Mouse (Mus musculus) hindbrain, embryonic 13.5 days (tissue): ENCODE data around the gene B430305J03Rik. TPM values are rescaled to one million over a fixed set of nuclear protein-coding genes. Genes with fewer than 3 reads are reported as not detected.

ENCODE experiments used
- ATAC-seq: fragments of 200-750 bp; cut with Nextera tagmentation; 2 replicates; pipeline ENCODE4 v1.8.0; 2017; ENCODE audit warnings: moderate TSS enrichment; ENCODE audit not compliant: low FRiP score
- H3K27ac ChIP-seq: fragments of 300-500 bp; sonication (generic); 2 replicates; pipeline ENCODE4 v1.5.1; 2015; ENCODE audit warnings: inconsistent platforms, mild to moderate bottlenecking, moderate library complexity
- H3K27me3 ChIP-seq: fragments of 300-500 bp; sonication (generic); 2 replicates; pipeline ENCODE4 v1.6.1; 2015; ENCODE audit warnings: mild to moderate bottlenecking, inconsistent platforms
- H3K36me3 ChIP-seq: fragments of 300-500 bp; sonication (generic); 2 replicates; pipeline ENCODE4 v1.6.1; 2015; ENCODE audit warnings: mild to moderate bottlenecking, inconsistent platforms
- H3K4me1 ChIP-seq: fragments of 300-500 bp; sonication (generic); replicated peaks from 2 replicates; pipeline ENCODE4 v1.6.1; 2015; ENCODE audit warnings: inconsistent platforms
- H3K4me2 ChIP-seq: fragments of 300-500 bp; sonication (generic); 2 replicates; pipeline ENCODE4 v1.6.1; 2015; ENCODE audit warnings: inconsistent platforms, mild to moderate bottlenecking, moderate library complexity
- H3K4me3 ChIP-seq: fragments of 300-500 bp; sonication (generic); 2 replicates; pipeline ENCODE4 v1.5.1; 2015; ENCODE audit warnings: mild to moderate bottlenecking, inconsistent platforms
- H3K9ac ChIP-seq: fragments of 300-500 bp; sonication (generic); 2 replicates; pipeline ENCODE4 v1.6.1; 2015; ENCODE audit warnings: mild to moderate bottlenecking, inconsistent platforms
- H3K9me3 ChIP-seq: fragments of 300-500 bp; sonication (generic); 2 replicates; pipeline ENCODE4 v1.6.1; 2016; ENCODE audit warnings: inconsistent platforms
- WGBS: fragments of 180-500 bp; shearing (Covaris S2); methylation state at CpG from one replicate; pipeline ENCODE4 v1.1.7; 2015; 5-methylcytosine and 5-hydroxymethylcytosine counted together
- polyA plus RNA-seq: library from polyadenylated mRNA; unstranded; fragments of >200 nt; fragmentation: Nextera tagmentation; extraction: Ambion mirVana; gene quantifications from 2 replicates; pipeline ENCODE4 v1.2.1, GENCODE M21; 2015

Gene B430305J03Rik
- polyA plus RNA-seq, 1 experiment from 2014 or later: not detected

GRCm38 (mm10) chr3:61344031-61344430 lies 21.7 kb downstream of the B430305J03Rik start:
- H3K4me3 ChIP-seq: no peak overlapping the region
- 0 out of 2 replicates have a peak, but pooled peaks cover 4% of the 10 kb centered on the region for H3K4me1 ChIP-seq
- no peaks in the 10 kb centered on the region for H3K9me3 ChIP-seq
- WGBS: 85% methylated on average over 7 of the region's 7 CpGs
- no peak overlapping the region for H3K9ac ChIP-seq
- H3K4me2 ChIP-seq: no peak overlapping the region
- H3K36me3 ChIP-seq: no peaks in the 10 kb centered on the region
- no peak overlapping the region for H3K27ac ChIP-seq
- no peaks in the 10 kb centered on the region for H3K27me3 ChIP-seq
- ATAC-seq: no peak

GRCm38 (mm10) chr3:61340321-61340720 lies 25.4 kb downstream of the B430305J03Rik start:
- Histone ChIP-seq H3K4me3 (no peak overlapping the region), H3K9me3 (no peaks in the 10 kb centered on the region), H3K27me3 (no peaks in the 10 kb centered on the region), H3K4me1 (0 out of 2 replicates have a peak, but pooled peaks cover 4% of the 10 kb centered on the region), H3K9ac (no peak overlapping the region), H3K4me2 (no peak overlapping the region), H3K27ac (no peak overlapping the region), H3K36me3 (no peaks in the 10 kb centered on the region)
- 53% methylated on average over 5 of the region's 5 CpGs for WGBS
- ATAC-seq: peak; percentile 65; the same call in 1 of the 2 replicates

- Histone ChIP-seq H3K27ac (no peak overlapping the region), H3K9me3 (no peaks in the 10 kb centered on the region), H3K4me1 (0 out of 2 replicates have a peak, but pooled peaks cover 4% of the 10 kb centered on the region), H3K4me2 (no peak overlapping the region), H3K36me3 (no peaks in the 10 kb centered on the region), H3K9ac (no peak overlapping the region), H3K27me3 (no peaks in the 10 kb centered on the region), H3K4me3 (no peak overlapping the region)
- ATAC-seq: no peak
- WGBS: 86% methylated on average over 3 of the region's 3 CpGs
These were observed 28.5 kb downstream of the B430305J03Rik start for GRCm38 (mm10) chr3:61337230-61337629.

GRCm38 (mm10) chr3:61336205-61336604 lies 29.5 kb downstream of the B430305J03Rik start:
- Histone ChIP-seq H3K4me2 (no peak overlapping the region), H3K27ac (no peak overlapping the region), H3K27me3 (no peaks in the 10 kb centered on the region), H3K4me1 (0 out of 2 replicates have a peak, but pooled peaks cover 4% of the 10 kb centered on the region), H3K4me3 (no peak overlapping the region), H3K9me3 (no peaks in the 10 kb centered on the region), H3K9ac (no peak overlapping the region), H3K36me3 (no peaks in the 10 kb centered on the region)
- no peak for ATAC-seq
- WGBS: 68% methylated on average over 2 of the region's 2 CpGs

- ATAC-seq: no peak
- Histone ChIP-seq H3K4me2 (no peak overlapping the region), H3K27me3 (no peaks in the 10 kb centered on the region), H3K9ac (no peak overlapping the region), H3K36me3 (no peaks in the 10 kb centered on the region), H3K4me3 (no peak overlapping the region), H3K4me1 (0 out of 2 replicates have a peak, but pooled peaks cover 4% of the 10 kb centered on the region), H3K27ac (no peak overlapping the region), H3K9me3 (no peaks in the 10 kb centered on the region)
- WGBS: 83% methylated on average over 6 of the region's 6 CpGs
These were observed 44.1 kb downstream of the B430305J03Rik start for GRCm38 (mm10) chr3:61321632-61322031.

GRCm38 (mm10) chr3:61320031-61320430 lies 45.7 kb downstream of the B430305J03Rik start:
- ATAC-seq: no peak
- H3K27me3 ChIP-seq: no peaks in the 10 kb centered on the region
- WGBS: 76% methylated on average over 2 of the region's 2 CpGs
- 0 out of 2 replicates have a peak, but pooled peaks cover 4% of the 10 kb centered on the region for H3K4me1 ChIP-seq
- H3K9me3 ChIP-seq: no peaks in the 10 kb centered on the region
- H3K27ac ChIP-seq: no peak overlapping the region
- no peak overlapping the region for H3K9ac ChIP-seq
- no peak overlapping the region for H3K4me2 ChIP-seq
- no peak overlapping the region for H3K4me3 ChIP-seq
- H3K36me3 ChIP-seq: no peaks in the 10 kb centered on the region

GRCm38 (mm10) chr3:61315002-61315401 lies 50.7 kb downstream of the B430305J03Rik start:
- Histone ChIP-seq H3K36me3 (no peaks in the 10 kb centered on the region), H3K4me3 (no peak overlapping the region), H3K4me2 (no peak overlapping the region), H3K9me3 (no peaks in the 10 kb centered on the region), H3K27me3 (no peaks in the 10 kb centered on the region), H3K9ac (no peak overlapping the region), H3K4me1 (no peaks in the 10 kb centered on the region), H3K27ac (no peak overlapping the region)
- 79% methylated on average over 2 of the region's 2 CpGs for WGBS
- no peak for ATAC-seq

Other genes starting within 250 kb of the B430305J03Rik start
- gene Rap2b, start 4.3 kb downstream of the B430305J03Rik start, polyA plus RNA-seq: 11.6 and 12.3 TPM in 2 replicates